Mouse (Mus musculus) cerebral cortex, adult 2 months (tissue): ENCODE data around the gene Neb.

Experiments
- WGBS: fragments of 180-500 bp; shearing (Covaris S2); methylation state at CpG from one replicate; pipeline ENCODE4 v1.1.7; 2018; 5-methylcytosine and 5-hydroxymethylcytosine counted together

Gene Neb

GRCm38 (mm10) chr2:52310757-52311156, 67.5 kb downstream of the Neb start:
- WGBS = 56% methylated on average over 4 of the region's 4 CpGs

- 92% methylated on average over 5 of the region's 5 CpGs for WGBS
Observed at GRCm38 (mm10) chr2:52306635-52307034, 71.6 kb downstream of the Neb start.

GRCm38 (mm10) chr2:52304554-52304953, 73.7 kb downstream of the Neb start:
- WGBS = 44% methylated on average over 3 of the region's 3 CpGs

- WGBS = 69% methylated on average over 1 of the region's 1 CpGs
Observed at GRCm38 (mm10) chr2:52303405-52303804, 74.9 kb downstream of the Neb start.

- 87% methylated on average over 5 of the region's 5 CpGs for WGBS
Observed at GRCm38 (mm10) chr2:52297969-52298368, 80.3 kb downstream of the Neb start.

- 76% methylated on average over 9 of the region's 9 CpGs for WGBS
Observed at GRCm38 (mm10) chr2:52296779-52297178, 81.5 kb downstream of the Neb start.

GRCm38 (mm10) chr2:52287436-52287835, 90.8 kb downstream of the Neb start:
- WGBS = 71% methylated on average over 1 of the region's 1 CpGs

GRCm38 (mm10) chr2:52286421-52286820, 91.9 kb downstream of the Neb start:
- 57% methylated on average over 6 of the region's 6 CpGs for WGBS

- WGBS = 60% methylated on average over 1 of the region's 1 CpGs
Observed at GRCm38 (mm10) chr2:52272146-52272545, 106.1 kb downstream of the Neb start.

GRCm38 (mm10) chr2:52270911-52271310, 107.4 kb downstream of the Neb start:
- 69% methylated on average over 8 of the region's 8 CpGs for WGBS

GRCm38 (mm10) chr2:52262149-52262548, 116.1 kb downstream of the Neb start:
- WGBS = 40% methylated on average over 2 of the region's 2 CpGs

- WGBS = 33% methylated on average over 1 of the region's 1 CpGs
Observed at GRCm38 (mm10) chr2:52252037-52252436, 126.2 kb downstream of the Neb start.

GRCm38 (mm10) chr2:52248316-52248826, 129.9 kb downstream of the Neb start:
- WGBS = 67% methylated on average over 9 of the region's 9 CpGs

GRCm38 (mm10) chr2:52245091-52245490, 133.2 kb downstream of the Neb start:
- WGBS = 94% methylated on average over 5 of the region's 5 CpGs

- WGBS = 89% methylated on average over 1 of the region's 1 CpGs
Observed at GRCm38 (mm10) chr2:52242691-52243090, 135.6 kb downstream of the Neb start.

- 72% methylated on average over 5 of the region's 5 CpGs for WGBS
Observed at GRCm38 (mm10) chr2:52237892-52238291, 140.4 kb downstream of the Neb start.

- 61% methylated on average over 3 of the region's 3 CpGs for WGBS
Observed at GRCm38 (mm10) chr2:52227584-52227983, 150.7 kb downstream of the Neb start.

GRCm38 (mm10) chr2:52224366-52224765, 153.9 kb downstream of the Neb start:
- WGBS = 74% methylated on average over 5 of the region's 5 CpGs

- 32% methylated on average over 8 of the region's 8 CpGs for WGBS
Observed at GRCm38 (mm10) chr2:52220074-52220473, 158.2 kb downstream of the Neb start.

- WGBS = 93% methylated on average over 8 of the region's 8 CpGs
Observed at GRCm38 (mm10) chr2:52215945-52216344, 162.3 kb downstream of the Neb start.

GRCm38 (mm10) chr2:52212561-52212961, 165.7 kb downstream of the Neb start:
- 82% methylated on average over 11 of the region's 11 CpGs for WGBS

GRCm38 (mm10) chr2:52211358-52211899, 166.8 kb downstream of the Neb start:
- 55% methylated on average over 5 of the region's 5 CpGs for WGBS

- 63% methylated on average over 7 of the region's 7 CpGs for WGBS
Observed at GRCm38 (mm10) chr2:52210685-52211084, 167.6 kb downstream of the Neb start.

- 82% methylated on average over 4 of the region's 4 CpGs for WGBS
Observed at GRCm38 (mm10) chr2:52204992-52205391, 173.3 kb downstream of the Neb start.
